Mouse (Mus musculus): ENCODE measurements around the gene Tmem221.

Gene Tmem221

GRCm38 (mm10) chr8:71558071-71558957 lies at the start of gene Tmem221:
Gene Tmem221 (minus strand): TSS chr8:71558871.
- TF ChIP-seq POU5F1 (IDR thresholded peaks at IDR 0.05; ENCODE audit: borderline replicate concordance, low read length) (no peak), CTCF (conservative IDR thresholded peaks at IDR 0.05; ENCODE audit: low read length) (no peak), NANOG (IDR thresholded peaks at IDR 0.05; ENCODE audit: borderline replicate concordance, low read length) (no peak)
- no peaks in the 10 kb centered on the region for H3K9me3 ChIP-seq (ENCODE audit: low read length)
- H3K4me3 ChIP-seq (replicated peaks; ENCODE audit: low read length): peak within 1 kb of the TSS; percentile 85
- H3K4me1 ChIP-seq (replicated peaks; ENCODE audit: low read depth, low read length): peaks cover 37% of the 10 kb centered on the region
- H3K36me3 ChIP-seq (ENCODE audit: insufficient read depth, low read length): no peaks in the 10 kb centered on the region
- H3K27me3 ChIP-seq (ENCODE audit: insufficient read depth, low read length): peaks cover 73% of the 10 kb centered on the region

- Histone ChIP-seq H3K27me3 (ENCODE audit: insufficient read depth, low read length) (peaks cover 35% of the 10 kb centered on the region), H3K36me3 (ENCODE audit: insufficient read depth, low read length) (peaks cover 52% of the 10 kb centered on the region), H3K9me3 (ENCODE audit: low read length) (no peaks in the 10 kb centered on the region), H3K4me3 (replicated peaks; ENCODE audit: low read length) (no peak overlapping the region), H3K4me1 (replicated peaks; ENCODE audit: low read depth, low read length) (peaks cover 31% of the 10 kb centered on the region)
- TF ChIP-seq NANOG (IDR thresholded peaks at IDR 0.05; ENCODE audit: borderline replicate concordance, low read length) (no peak), POU5F1 (IDR thresholded peaks at IDR 0.05; ENCODE audit: borderline replicate concordance, low read length) (no peak), CTCF (conservative IDR thresholded peaks at IDR 0.05; ENCODE audit: low read length) (no peak)
Observed at GRCm38 (mm10) chr8:71604021-71604420, 45.4 kb upstream of the Tmem221 start.

GRCm38 (mm10) chr8:71602666-71603334 lies 44.1 kb upstream of the Tmem221 start:
- peaks cover 55% of the 10 kb centered on the region for H3K36me3 ChIP-seq (ENCODE audit: insufficient read depth, low read length)
- H3K9me3 ChIP-seq (ENCODE audit: low read length): no peaks in the 10 kb centered on the region
- H3K4me3 ChIP-seq (replicated peaks; ENCODE audit: low read length): peak overlapping the region; percentile 81
- H3K27me3 ChIP-seq (ENCODE audit: insufficient read depth, low read length): peaks cover 44% of the 10 kb centered on the region
- peaks cover 30% of the 10 kb centered on the region for H3K4me1 ChIP-seq (replicated peaks; ENCODE audit: low read depth, low read length)
- TF ChIP-seq CTCF (conservative IDR thresholded peaks at IDR 0.05; ENCODE audit: low read length) (no peak), POU5F1 (IDR thresholded peaks at IDR 0.05; ENCODE audit: borderline replicate concordance, low read length) (no peak), NANOG (IDR thresholded peaks at IDR 0.05; ENCODE audit: borderline replicate concordance, low read length) (no peak)

GRCm38 (mm10) chr8:71601939-71602665 lies 43.4 kb upstream of the Tmem221 start:
- Histone ChIP-seq H3K36me3 (ENCODE audit: insufficient read depth, low read length) (peaks cover 50% of the 10 kb centered on the region), H3K9me3 (ENCODE audit: low read length) (no peaks in the 10 kb centered on the region), H3K4me1 (replicated peaks; ENCODE audit: low read depth, low read length) (peaks cover 31% of the 10 kb centered on the region), H3K27me3 (ENCODE audit: insufficient read depth, low read length) (peaks cover 49% of the 10 kb centered on the region), H3K4me3 (replicated peaks; ENCODE audit: low read length) (peak overlapping the region; percentile 81)
- no peak for TF ChIP-seq CTCF (conservative IDR thresholded peaks at IDR 0.05; ENCODE audit: low read length)
- TF ChIP-seq POU5F1 (IDR thresholded peaks at IDR 0.05; ENCODE audit: borderline replicate concordance, low read length): no peak
- no peak for TF ChIP-seq NANOG (IDR thresholded peaks at IDR 0.05; ENCODE audit: borderline replicate concordance, low read length)

- TF ChIP-seq POU5F1 (IDR thresholded peaks at IDR 0.05; ENCODE audit: borderline replicate concordance, low read length) (no peak), CTCF (conservative IDR thresholded peaks at IDR 0.05; ENCODE audit: low read length) (no peak), NANOG (IDR thresholded peaks at IDR 0.05; ENCODE audit: borderline replicate concordance, low read length) (no peak)
- H3K4me1 ChIP-seq (replicated peaks; ENCODE audit: low read depth, low read length): peaks cover 47% of the 10 kb centered on the region
- H3K36me3 ChIP-seq (ENCODE audit: insufficient read depth, low read length): peaks cover 48% of the 10 kb centered on the region
- H3K27me3 ChIP-seq (ENCODE audit: insufficient read depth, low read length): peaks cover 49% of the 10 kb centered on the region
- no peaks in the 10 kb centered on the region for H3K9me3 ChIP-seq (ENCODE audit: low read length)
- no peak overlapping the region for H3K4me3 ChIP-seq (replicated peaks; ENCODE audit: low read length)
Observed at GRCm38 (mm10) chr8:71598841-71599240, 40.2 kb upstream of the Tmem221 start.

GRCm38 (mm10) chr8:71598375-71598774 lies 39.7 kb upstream of the Tmem221 start:
- no peak overlapping the region for H3K4me3 ChIP-seq (replicated peaks; ENCODE audit: low read length)
- H3K27me3 ChIP-seq (ENCODE audit: insufficient read depth, low read length): peaks cover 48% of the 10 kb centered on the region
- H3K36me3 ChIP-seq (ENCODE audit: insufficient read depth, low read length): peaks cover 48% of the 10 kb centered on the region
- peaks cover 46% of the 10 kb centered on the region for H3K4me1 ChIP-seq (replicated peaks; ENCODE audit: low read depth, low read length)
- TF ChIP-seq POU5F1 (IDR thresholded peaks at IDR 0.05; ENCODE audit: borderline replicate concordance, low read length): no peak
- no peak for TF ChIP-seq NANOG (IDR thresholded peaks at IDR 0.05; ENCODE audit: borderline replicate concordance, low read length)
- no peak for TF ChIP-seq CTCF (conservative IDR thresholded peaks at IDR 0.05; ENCODE audit: low read length)
- H3K9me3 ChIP-seq (ENCODE audit: low read length): no peaks in the 10 kb centered on the region

- no peak within 1 kb of the TSS for H3K4me3 ChIP-seq (replicated peaks; ENCODE audit: low read length)
- H3K4me1 ChIP-seq (replicated peaks; ENCODE audit: low read depth, low read length): peaks cover 46% of the 10 kb centered on the region
- H3K36me3 ChIP-seq (ENCODE audit: insufficient read depth, low read length): peaks cover 52% of the 10 kb centered on the region
- TF ChIP-seq CTCF (conservative IDR thresholded peaks at IDR 0.05; ENCODE audit: low read length): no peak
- H3K27me3 ChIP-seq (ENCODE audit: insufficient read depth, low read length): peaks cover 45% of the 10 kb centered on the region
- no peaks in the 10 kb centered on the region for H3K9me3 ChIP-seq (ENCODE audit: low read length)
Observed at GRCm38 (mm10) chr8:71597451-71597850, 38.8 kb upstream of the Tmem221 start, which contains the start of gene Fam129c. Gene Fam129c (plus strand): TSS chr8:71597648.

GRCm38 (mm10) chr8:71596798-71597197 lies 38.1 kb upstream of the Tmem221 start:
- Histone ChIP-seq H3K4me1 (replicated peaks; ENCODE audit: low read depth, low read length) (peaks cover 42% of the 10 kb centered on the region), H3K9me3 (ENCODE audit: low read length) (no peaks in the 10 kb centered on the region), H3K4me3 (replicated peaks; ENCODE audit: low read length) (no peak overlapping the region)

More at GRCm38 (mm10) chr8:71596798-71597197, 38.1 kb upstream of the Tmem221 start:
- no peak for TF ChIP-seq CTCF (conservative IDR thresholded peaks at IDR 0.05; ENCODE audit: low read length)
- TF ChIP-seq NANOG (IDR thresholded peaks at IDR 0.05; ENCODE audit: borderline replicate concordance, low read length): no peak
- no peak for TF ChIP-seq POU5F1 (IDR thresholded peaks at IDR 0.05; ENCODE audit: borderline replicate concordance, low read length)
- peaks cover 39% of the 10 kb centered on the region for H3K27me3 ChIP-seq (ENCODE audit: insufficient read depth, low read length)
- H3K36me3 ChIP-seq (ENCODE audit: insufficient read depth, low read length): peaks cover 52% of the 10 kb centered on the region
